ENCODE assay signal across 11 mouse cellular contexts in genomic region chr6:77599244-77599643, GRCm38 (mm10).
DNase-seq lines count a peak whose midpoint lies in the region; ATAC-seq and TF ChIP-seq lines count a peak whose summit lies in the region.
"Had no signal": no experiment of that assay in that cellular context is flagged by ENCODE, and none has a peak within 500 bp of the region (broad histone marks: within the 10 kb centered on the region; RNA-seq: fewer than 3 reads in every experiment).

No protein-coding gene starts in this region.

- 66% methylated on average over 2 of the region's 2 CpGs for WGBS in hindbrain, embryonic 11.5 days
- WGBS in hindbrain, embryonic 12.5 days: 69% methylated on average over 2 of the region's 2 CpGs
- 36% methylated on average over 2 of the region's 2 CpGs for WGBS in lung, embryonic 14.5 days

- ATAC-seq in hindbrain, embryonic 11.5 days (ENCODE audit: low FRiP score): no peak
- ATAC-seq in hindbrain, embryonic 12.5 days (ENCODE audit: low FRiP score): no peak
- ATAC-seq in lung, embryonic 14.5 days (ENCODE audit: insufficient read depth): no peak

- no peaks in the 10 kb centered on the region for H3K4me1 ChIP-seq in hindbrain, embryonic 11.5 days (replicated peaks; ENCODE audit: control insufficient read depth, insufficient read depth, low read length)
- H3K4me1 ChIP-seq in hindbrain, embryonic 12.5 days: no peaks in the 10 kb centered on the region
- H3K4me1 ChIP-seq in lung, embryonic 14.5 days (ENCODE audit: insufficient read depth): no peaks in the 10 kb centered on the region
- H3K4me1 ChIP-seq: limb, embryonic 15.5 days had no signal

- no peaks in the 10 kb centered on the region for H3K27me3 ChIP-seq in hindbrain, embryonic 11.5 days (ENCODE audit: control insufficient read depth, insufficient read depth, low read length)
- H3K27me3 ChIP-seq in hindbrain, embryonic 12.5 days: no peaks in the 10 kb centered on the region
- H3K27me3 ChIP-seq in lung, embryonic 14.5 days (ENCODE audit: insufficient read depth, low read length): no peaks in the 10 kb centered on the region
- H3K27me3 ChIP-seq: limb, embryonic 15.5 days had no signal

- peak; percentile 34; the same call in 1 of the 2 replicates for TF ChIP-seq CTCF in lung, embryonic 14.5 days (IDR thresholded peaks at IDR 0.05; ENCODE audit: low read depth)

- DNase-seq in hindbrain, embryonic 11.5 days (ENCODE audit: low spot score): peak; percentile 9
- DNase-seq in lung, embryonic 14.5 days: peak; percentile 14
- no peak for DNase-seq in lung, adult 18-20 months
- DNase-seq in R1 (ENCODE audit: low read depth, low spot score): peak; percentile 52
- peak; percentile 55 for DNase-seq in retina, embryonic 14.5 days (ENCODE audit: low spot score)
- DNase-seq in spleen, adult 18-20 months: no peak
- DNase-seq: heart, postnatal 36 days; kidney, postnatal 14 days; lung, postnatal 4 days had no signal

- no peak overlapping the region for H3K9ac ChIP-seq in hindbrain, embryonic 11.5 days (ENCODE audit: low read depth, low read length)
- H3K9ac ChIP-seq in hindbrain, embryonic 12.5 days: no peak overlapping the region
- H3K9ac ChIP-seq in lung, embryonic 14.5 days: no peak overlapping the region
- H3K9ac ChIP-seq: limb, embryonic 15.5 days had no signal

- no peaks in the 10 kb centered on the region for H3K36me3 ChIP-seq in hindbrain, embryonic 11.5 days (ENCODE audit: control insufficient read depth, insufficient read depth, low read length)
- H3K36me3 ChIP-seq in hindbrain, embryonic 12.5 days: no peaks in the 10 kb centered on the region
- no peaks in the 10 kb centered on the region for H3K36me3 ChIP-seq in lung, embryonic 14.5 days (ENCODE audit: insufficient read depth)
- H3K36me3 ChIP-seq: limb, embryonic 15.5 days had no signal

- H3K4me3 ChIP-seq in hindbrain, embryonic 11.5 days (ENCODE audit: low read depth, low read length): no peak overlapping the region
- H3K4me3 ChIP-seq in hindbrain, embryonic 12.5 days: no peak overlapping the region
- no peak overlapping the region for H3K4me3 ChIP-seq in lung, embryonic 14.5 days (ENCODE audit: low read depth, low read length)
- H3K4me3 ChIP-seq: limb, embryonic 15.5 days had no signal

- H3K4me2 ChIP-seq in hindbrain, embryonic 11.5 days (replicated peaks; ENCODE audit: low read depth, low read length): no peak overlapping the region
- H3K4me2 ChIP-seq in hindbrain, embryonic 12.5 days (replicated peaks): no peak overlapping the region
- H3K4me2 ChIP-seq in lung, embryonic 14.5 days: no peak overlapping the region
- H3K4me2 ChIP-seq: limb, embryonic 15.5 days had no signal

- no peak overlapping the region for H3K27ac ChIP-seq in hindbrain, embryonic 11.5 days (ENCODE audit: low read depth, low read length)
- H3K27ac ChIP-seq in hindbrain, embryonic 12.5 days: no peak overlapping the region
- no peak overlapping the region for H3K27ac ChIP-seq in lung, embryonic 14.5 days (ENCODE audit: low read depth)
- H3K27ac ChIP-seq: limb, embryonic 15.5 days had no signal

- H3K9me3 ChIP-seq in hindbrain, embryonic 11.5 days (ENCODE audit: control insufficient read depth, low read length): no peaks in the 10 kb centered on the region
- H3K9me3 ChIP-seq in hindbrain, embryonic 12.5 days (replicated peaks): no peaks in the 10 kb centered on the region
- H3K9me3 ChIP-seq in lung, embryonic 14.5 days (ENCODE audit: low read depth, low read length): no peaks in the 10 kb centered on the region
- H3K9me3 ChIP-seq: limb, embryonic 15.5 days had no signal

Comparison
In these comparisons a context has a peak if more than half of its experiments do, and no peak if none do; other contexts are left out.
1. DNase-seq: peak in hindbrain, embryonic 11.5 days (single experiment), lung, embryonic 14.5 days (single experiment), R1 (single experiment) and retina, embryonic 14.5 days (single experiment); none in lung, adult 18-20 months (0 of 2) and spleen, adult 18-20 months (0 of 2).